Mouse (Mus musculus) gastrocnemius, postnatal 10 days (tissue): Measurements from ENCODE around the gene Sstr3. TPM values are rescaled to one million over a fixed set of nuclear protein-coding genes. Genes with fewer than 3 reads are reported as not detected.

Experiments used
- DNase-seq: peaks from one replicate; pipeline ENCODE4 v3.0.0; 2021; ENCODE audit warnings: mixed read lengths
- total RNA-seq, 2 experiments: library from RNA; stranded (reverse); gene quantifications; 2 replicates each; pipeline ENCODE4 v1.2.3; 2021

The Sstr3 gene
- total RNA-seq, 2 experiments from 2014 or later = 0.40 TPM; not detected in 1

DNA sequence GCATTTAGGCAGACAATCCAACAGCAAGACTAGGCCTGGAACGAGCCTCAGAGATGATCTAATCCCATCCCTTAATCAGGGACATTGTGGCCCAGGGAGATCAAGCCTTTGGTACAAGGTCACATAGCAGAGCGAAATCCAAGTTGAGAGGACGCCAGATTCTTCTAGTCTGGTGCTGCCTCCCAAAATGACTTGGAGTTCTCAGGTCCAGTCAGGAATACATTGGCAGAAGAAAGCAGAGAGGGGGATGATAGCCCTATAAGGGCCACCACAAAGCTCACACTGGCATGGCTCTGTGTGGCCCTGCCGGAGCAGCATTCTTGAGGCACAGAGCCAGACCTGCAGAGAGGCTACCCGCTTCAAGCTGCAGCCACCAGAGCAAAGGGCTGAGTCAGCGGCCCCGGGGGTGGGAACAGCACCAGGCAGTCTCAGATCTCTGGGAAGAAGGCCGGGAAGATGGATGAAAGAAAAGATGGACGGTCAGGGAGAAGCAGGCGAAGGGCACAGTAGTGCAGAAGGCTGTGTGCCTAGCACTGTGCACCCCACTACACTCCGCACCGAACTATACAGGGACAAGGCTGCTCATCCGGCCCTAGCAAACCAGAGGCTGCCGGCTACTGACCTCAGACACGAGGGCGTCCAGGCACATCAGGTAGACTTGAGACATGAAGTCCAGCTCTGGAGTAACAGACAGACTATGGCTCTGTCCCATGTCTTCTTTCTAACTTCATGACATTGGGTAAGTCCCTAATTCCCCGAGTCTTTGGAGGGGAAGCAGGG is 13.6 kb downstream of the Sstr3 start, which contains the start of gene C1qtnf6:
Gene C1qtnf6, minus strand, starts transcription at position 746 of the 780 bp plus-strand sequence.
- peak; percentile 73 for DNase-seq

GRCm38 (mm10) chr15:78530141-78530540 is 14.3 kb downstream of the Sstr3 start:
- DNase-seq = peak; percentile 19

GRCm38 (mm10) chr15:78529428-78529990 is 15.0 kb downstream of the Sstr3 start:
- peak; percentile 73 for DNase-seq

DNA sequence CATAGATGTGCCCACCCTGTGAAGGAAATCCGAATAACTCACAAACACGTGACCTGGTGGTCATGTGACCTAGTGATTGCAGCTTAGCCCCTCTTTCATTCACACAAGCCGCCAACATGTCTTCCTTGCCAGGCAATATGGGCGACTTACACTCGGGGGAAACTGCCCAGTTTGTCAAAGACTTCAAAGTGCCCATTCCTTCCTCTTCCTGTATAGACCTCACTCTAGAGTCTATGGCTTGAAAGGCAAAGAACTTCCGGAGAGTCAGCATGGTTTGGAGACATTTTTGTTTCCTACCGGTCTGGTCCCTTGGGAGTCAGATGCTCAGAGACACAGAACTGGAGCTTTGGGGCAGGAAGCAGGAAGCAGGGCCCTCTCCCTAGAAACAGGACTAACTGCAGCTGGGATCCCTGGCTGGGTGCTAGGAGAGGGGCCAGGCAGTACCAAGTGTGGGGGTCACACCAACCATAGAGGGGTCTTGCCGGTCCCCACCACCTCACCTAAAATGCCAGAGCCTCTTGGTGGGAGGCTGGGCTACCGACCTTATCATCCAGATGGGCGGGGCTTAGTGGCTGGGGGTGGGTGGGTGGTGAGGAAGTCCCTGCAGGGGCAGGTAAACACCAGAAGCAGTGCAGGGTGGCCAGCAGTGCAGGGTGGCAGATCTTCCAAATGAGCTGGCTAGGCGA is 15.6 kb downstream of the Sstr3 start:
- DNase-seq = peak; percentile 28

DNA sequence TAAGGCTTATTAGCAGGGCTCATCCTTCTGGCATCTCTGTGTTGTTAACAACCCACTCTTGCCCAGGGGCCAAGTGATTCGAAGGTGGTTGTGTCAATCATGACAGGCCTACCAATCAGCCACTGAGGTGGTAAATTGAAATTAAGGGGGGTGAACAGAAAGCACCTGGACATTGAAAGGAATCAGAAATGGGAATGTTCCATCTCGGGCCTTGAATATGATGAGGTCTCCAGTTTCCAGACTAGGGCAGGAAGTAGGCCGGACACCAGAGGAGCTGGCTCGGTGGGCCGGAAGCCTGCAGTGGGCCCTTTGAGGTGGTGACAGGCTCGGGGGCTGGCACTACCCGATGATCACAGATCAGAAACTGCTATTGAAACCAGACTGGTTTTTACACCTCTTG is 16.5 kb downstream of the Sstr3 start:
- DNase-seq = peak; percentile 28

- no peak for DNase-seq
Observed at GRCm38 (mm10) chr15:78524163-78524562, 20.3 kb downstream of the Sstr3 start.

GRCm38 (mm10) chr15:78521892-78522291 is 22.6 kb downstream of the Sstr3 start:
- no peak for DNase-seq

- no peak for DNase-seq
Observed at GRCm38 (mm10) chr15:78521331-78521730, 23.2 kb downstream of the Sstr3 start.

DNA sequence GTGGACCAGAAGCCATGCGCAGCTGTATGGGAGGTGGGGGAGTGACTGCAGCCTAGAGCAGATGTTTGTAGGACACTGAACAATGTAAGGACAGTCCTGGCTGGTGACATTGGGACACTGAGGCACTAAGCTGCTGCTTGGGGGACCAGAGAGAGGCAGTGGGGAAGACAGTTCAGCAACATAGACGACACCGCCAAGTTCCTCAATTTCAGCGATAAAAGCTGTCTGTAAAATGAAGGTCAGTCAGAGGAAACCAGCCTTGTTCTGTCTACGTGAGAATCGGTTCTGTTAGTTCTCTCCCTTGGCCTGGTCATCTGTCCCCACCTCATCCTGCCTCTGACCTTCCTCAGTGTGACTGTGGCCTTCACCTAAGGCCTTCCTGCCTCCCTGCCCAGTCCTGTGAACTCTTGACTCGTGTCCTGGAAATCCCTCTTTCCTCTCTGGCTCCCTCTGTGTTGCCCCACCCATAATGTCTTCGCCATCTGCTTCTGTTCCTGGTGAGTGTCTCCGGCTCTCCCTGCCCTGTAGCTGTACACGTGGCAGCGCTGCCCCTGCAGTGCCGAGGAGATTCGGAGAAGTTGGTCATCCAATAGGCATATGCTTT is 24.3 kb downstream of the Sstr3 start:
- DNase-seq = peak; percentile 35

DNA sequence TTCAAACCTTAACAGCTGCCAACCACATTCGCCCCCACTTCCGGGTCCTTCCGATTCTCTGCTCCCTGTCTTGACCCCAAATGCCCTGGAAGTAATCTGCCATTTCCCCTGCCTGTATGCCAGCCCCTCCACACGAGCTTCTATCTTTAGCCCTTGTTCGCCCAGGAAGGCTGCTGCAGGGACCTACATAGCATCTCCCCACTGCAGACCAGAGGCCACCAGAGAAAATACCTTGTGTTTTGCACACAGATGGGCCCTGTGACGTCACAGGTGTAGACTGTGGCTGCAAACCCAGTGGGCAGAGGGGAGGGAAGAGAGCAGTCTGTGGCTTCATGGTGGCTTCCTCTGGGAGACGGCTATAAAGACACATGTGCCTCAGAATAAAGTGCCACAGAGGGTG is 26.3 kb downstream of the Sstr3 start:
- DNase-seq = no peak

DNA sequence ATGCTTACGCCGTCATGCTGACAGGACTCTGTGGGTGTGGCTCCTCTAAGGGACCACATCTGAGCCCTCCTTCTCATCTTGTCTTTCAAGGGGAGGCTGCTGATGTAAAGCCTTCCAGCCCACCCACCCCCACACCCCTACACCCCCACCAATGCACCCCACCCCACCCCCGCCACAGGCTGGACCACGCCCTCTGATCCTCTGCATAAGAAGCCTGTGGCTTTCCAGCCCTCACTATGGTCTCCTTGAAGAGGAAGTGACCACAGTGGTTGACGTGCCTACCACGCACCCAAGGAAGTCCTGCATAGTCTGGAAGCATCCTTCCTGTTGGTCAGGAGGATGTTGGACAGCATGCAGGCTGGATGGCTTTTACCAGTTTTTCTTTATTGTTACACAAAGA is 28.7 kb downstream of the Sstr3 start:
- DNase-seq = no peak

DNA sequence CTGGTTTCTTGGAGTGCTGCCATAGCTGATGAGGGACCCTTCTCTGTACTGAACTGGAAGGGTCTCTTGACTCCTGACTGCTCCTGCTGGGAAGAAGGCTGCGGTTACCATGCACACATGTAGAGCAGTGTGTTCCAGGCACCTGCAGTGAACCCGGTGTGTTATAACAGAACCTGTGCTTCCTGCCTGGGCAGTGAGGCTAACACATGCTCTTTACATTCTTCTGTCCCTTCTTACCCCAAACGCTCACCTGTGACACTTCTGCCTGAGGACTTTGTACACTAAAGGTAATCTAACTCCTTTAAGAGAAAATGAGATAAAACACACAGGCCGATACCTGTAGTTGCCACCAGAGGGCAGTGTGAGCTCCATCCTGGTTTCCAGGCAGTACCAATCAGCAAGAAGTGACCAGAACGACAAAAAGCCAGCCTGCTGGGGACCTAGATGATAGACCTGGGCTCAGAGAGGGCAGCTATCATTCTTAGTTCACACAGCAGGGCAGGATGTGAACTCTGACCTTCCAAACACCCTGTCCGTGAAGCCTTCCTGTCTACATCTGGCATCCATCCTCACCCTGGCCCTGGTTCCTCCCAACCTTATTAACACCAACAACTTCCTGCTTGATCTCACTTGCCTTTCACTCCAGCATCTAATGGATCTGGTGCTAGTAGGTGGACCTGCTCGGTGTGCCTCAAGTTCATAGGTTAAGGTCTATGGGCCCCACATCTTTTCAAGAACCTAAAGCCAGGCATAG is 29.9 kb downstream of the Sstr3 start:
- DNase-seq = peak; percentile 81

DNA sequence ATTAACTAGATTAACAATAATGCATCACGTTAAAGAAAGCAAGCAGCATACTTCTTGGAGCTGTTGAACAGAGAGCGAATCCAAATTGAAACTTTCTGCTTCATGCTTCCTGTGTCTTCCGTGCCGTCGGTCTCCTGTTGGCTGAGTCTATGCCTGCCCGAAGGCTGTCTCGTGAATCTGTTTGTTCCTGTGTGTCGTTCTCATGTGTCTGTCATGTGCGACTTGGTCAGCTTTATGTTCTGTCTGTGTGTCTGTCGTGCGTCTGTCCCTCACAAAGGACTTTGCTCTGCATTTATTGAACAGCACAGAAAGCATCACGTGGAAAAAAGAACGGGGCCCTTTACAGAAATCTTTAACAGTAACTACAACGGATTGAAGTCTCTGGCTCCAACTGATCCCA is 31.5 kb downstream of the Sstr3 start:
- no peak for DNase-seq

DNA sequence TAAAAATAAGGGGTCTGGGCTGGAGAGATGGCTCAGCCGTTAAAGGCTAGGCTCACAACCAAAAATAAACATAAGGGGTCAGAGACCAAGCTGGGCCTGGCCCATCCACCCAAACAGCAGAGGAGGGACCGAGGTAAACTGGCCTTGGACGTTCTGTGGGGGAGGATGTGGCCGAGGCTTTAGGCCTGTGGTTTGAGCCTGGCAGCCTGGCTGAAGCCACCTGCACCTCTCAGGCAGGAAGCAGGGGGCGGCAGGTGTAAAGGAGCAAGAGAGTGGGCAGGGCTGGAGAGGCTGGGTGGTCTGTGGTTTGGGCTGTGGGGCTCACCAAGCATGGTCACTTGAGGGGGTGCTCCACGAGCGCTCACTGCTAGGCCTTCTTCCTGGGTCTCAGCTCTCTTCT is 32.5 kb downstream of the Sstr3 start:
- no peak for DNase-seq

DNA sequence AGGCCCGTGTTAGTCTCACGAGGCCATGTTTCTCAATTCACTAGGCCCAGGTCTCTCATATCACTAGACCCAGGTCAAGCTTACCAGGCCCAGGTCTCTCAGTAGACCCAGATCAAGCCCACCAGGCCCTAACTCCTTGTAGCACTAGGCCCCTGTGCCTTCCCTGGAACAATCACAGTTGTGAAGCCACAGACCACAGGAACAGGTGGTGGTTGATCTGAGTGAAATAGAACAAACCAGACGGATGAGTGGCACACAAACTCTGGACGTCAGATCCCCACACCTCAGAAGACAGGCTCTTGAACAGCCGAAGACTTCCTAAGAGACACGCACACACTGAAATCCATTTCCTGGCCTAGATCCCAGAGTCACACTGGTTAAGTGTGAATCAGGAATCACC is 33.7 kb downstream of the Sstr3 start:
- DNase-seq = no peak

- DNase-seq = no peak
Observed at GRCm38 (mm10) chr15:78510121-78510576, 34.3 kb downstream of the Sstr3 start.

DNA sequence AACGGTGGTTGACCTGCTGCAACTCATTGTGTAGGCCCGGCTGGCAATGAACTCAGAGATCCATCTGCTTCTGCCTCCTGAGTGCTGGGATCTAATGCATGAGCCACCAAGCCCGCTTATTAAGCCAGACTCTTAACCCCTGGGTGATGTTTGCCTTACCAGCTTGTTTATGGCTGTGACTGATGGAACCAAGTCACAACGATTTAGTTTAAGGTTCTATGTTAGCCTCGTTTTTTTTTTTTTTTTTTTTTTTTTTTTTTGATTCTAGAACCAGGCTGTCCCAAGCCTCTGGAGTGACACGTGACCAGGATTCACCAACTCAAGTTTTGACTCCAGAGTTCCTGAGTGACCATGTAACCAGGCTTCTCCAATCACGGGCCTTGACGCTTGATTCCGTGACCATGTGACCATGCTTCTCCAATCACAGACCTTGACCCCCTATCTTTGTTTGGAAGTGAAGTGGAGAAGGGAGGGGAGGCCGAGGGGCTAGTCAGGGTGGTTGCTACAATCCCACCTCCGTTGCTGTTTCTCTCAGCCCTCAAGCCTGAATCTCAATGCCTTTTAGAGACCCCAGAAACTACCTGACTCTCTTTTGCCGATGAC is 35.1 kb downstream of the Sstr3 start:
- DNase-seq = no peak

DNA sequence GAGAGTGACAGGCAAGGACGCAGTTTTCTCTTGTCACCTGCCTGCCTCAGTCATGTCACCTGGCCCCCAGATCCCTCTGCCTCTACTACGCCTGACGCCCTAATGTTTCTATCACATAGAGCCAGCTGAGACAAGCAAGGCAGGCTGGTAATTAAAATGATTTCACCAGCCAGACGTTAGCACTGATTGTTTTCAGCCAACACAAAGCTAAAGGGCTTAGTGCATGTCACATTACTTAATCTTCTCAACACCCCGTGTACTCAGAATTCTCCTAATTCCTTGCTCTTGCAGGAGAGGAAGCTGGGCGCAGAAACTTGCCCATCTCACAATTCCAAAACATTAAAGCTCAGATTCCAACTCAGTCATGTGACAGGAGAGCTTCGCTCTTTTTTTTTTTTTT is 36.0 kb downstream of the Sstr3 start:
- no peak for DNase-seq

DNA sequence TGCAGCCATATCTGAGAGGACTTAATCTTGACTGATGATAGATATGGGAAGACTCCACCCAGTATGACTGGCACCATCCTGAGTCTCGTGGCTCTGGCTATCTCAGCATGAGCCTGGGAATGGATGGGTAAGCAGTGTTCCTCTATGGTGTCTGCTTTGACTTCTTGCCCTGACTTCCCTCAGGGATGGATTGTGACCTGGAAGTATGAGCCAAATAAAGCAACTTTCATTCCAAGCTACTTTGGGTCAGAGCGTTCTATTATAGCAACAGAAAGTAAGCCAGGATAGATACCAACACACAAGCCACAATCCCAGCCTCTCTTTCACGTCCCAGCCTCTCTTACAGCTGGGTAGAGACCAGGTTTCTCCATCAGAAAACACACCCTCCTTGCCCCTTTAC is 38.9 kb downstream of the Sstr3 start:
- DNase-seq = no peak

GRCm38 (mm10) chr15:78504816-78505215 is 39.7 kb downstream of the Sstr3 start:
- no peak for DNase-seq

DNA sequence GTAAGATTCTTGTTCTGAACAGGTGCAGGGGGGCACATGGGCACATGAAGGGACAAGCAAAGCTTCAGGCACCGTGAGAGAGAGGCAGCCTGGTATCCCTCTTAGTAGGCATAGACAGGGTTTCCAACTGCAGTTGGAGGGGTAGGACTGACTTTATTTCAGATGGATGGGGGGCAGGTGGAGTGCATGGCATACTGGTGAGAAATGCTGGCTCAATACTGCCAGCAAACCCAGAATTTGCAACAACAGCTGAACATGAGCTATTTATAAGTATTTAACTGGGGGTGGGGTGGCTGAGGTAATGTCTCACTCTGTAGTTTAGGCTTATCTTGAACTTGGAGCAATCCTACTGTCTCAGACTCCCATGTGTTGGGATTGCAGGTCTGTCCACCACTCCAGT is 40.5 kb downstream of the Sstr3 start:
- DNase-seq = no peak
